Mouse (Mus musculus) spleen, adult 2 months (tissue): ENCODE measurements around the gene Tcf7. TPM values are rescaled to one million over a fixed set of nuclear protein-coding genes. Genes with fewer than 3 reads are reported as not detected.

Experiments used
- DNase-seq, 2 experiments: peaks; one replicate each; pipeline versions ENCODE4 v3.0.0 to v3.0.0-alpha.2; 2012 to 2021; ENCODE audit warnings: low spot score in 2 of 2, low read depth in 1 of 2
- H3K27ac ChIP-seq: fragments of 200-500 bp; 2 replicates; pipeline ENCODE4 v1.5.1; 2012; ENCODE audit warnings: low read length, inconsistent platforms; ENCODE audit not compliant: insufficient read depth
- H3K27me3 ChIP-seq: fragments of 200-500 bp; 2 replicates; pipeline ENCODE4 v1.6.1; 2012; ENCODE audit warnings: mild to moderate bottlenecking, moderate library complexity, low read length, inconsistent platforms; ENCODE audit not compliant: control insufficient read depth, insufficient read depth
- H3K36me3 ChIP-seq: fragments of 200-500 bp; 2 replicates; pipeline ENCODE4 v1.6.1; 2012; ENCODE audit warnings: mild to moderate bottlenecking, low read length, inconsistent platforms; ENCODE audit not compliant: control insufficient read depth, insufficient read depth
- H3K4me1 ChIP-seq: fragments of 200-500 bp; 2 replicates; pipeline ENCODE4 v1.6.1; 2011; ENCODE audit warnings: inconsistent platforms; ENCODE audit not compliant: control insufficient read depth, insufficient read depth, insufficient read length
- H3K4me3 ChIP-seq: fragments of 200-500 bp; 2 replicates; pipeline ENCODE4 v1.5.1; 2011; ENCODE audit warnings: mild to moderate bottlenecking, inconsistent platforms; ENCODE audit not compliant: insufficient read depth, insufficient read length; ENCODE audit errors: extremely low read depth
- CTCF ChIP-seq: fragments of 200-500 bp; IDR thresholded peaks from 2 replicates; pipeline ENCODE4 v1.5.1; 2011; ENCODE audit warnings: mild to moderate bottlenecking, inconsistent platforms; ENCODE audit not compliant: insufficient read depth, insufficient read length, insufficient replicate concordance; ENCODE audit errors: extremely low read depth
- POLR2A ChIP-seq: fragments of 200-500 bp; IDR thresholded peaks from 2 replicates; pipeline ENCODE4 v1.6.1; 2011; ENCODE audit warnings: low read depth, low read length, inconsistent platforms
- WGBS: fragments of 180-500 bp; shearing (Covaris S2); methylation state at CpG from one replicate; pipeline ENCODE4 v1.1.7; 2018; 5-methylcytosine and 5-hydroxymethylcytosine counted together
- polyA plus RNA-seq: library from polyadenylated mRNA; depleted of rRNA; stranded (reverse); fragments of >200 nt; gene quantifications from 2 replicates; pipeline ENCODE4 v1.2.3, GENCODE M21; 2012

The Tcf7 gene
- polyA plus RNA-seq, 1 experiment: 139 TPM

GRCm38 (mm10) chr11:52286301-52286957 lies 3.6 kb upstream of the Tcf7 start:
- peaks cover 11% of the 10 kb centered on the region; the same call in 1 of the 2 replicates for H3K4me1 ChIP-seq
- H3K27me3 ChIP-seq: peaks cover 10% of the 10 kb centered on the region
- TF ChIP-seq POLR2A: no peak
- TF ChIP-seq CTCF: no peak
- WGBS: 72% methylated on average over 16 of the region's 16 CpGs
- no peaks in the 10 kb centered on the region for H3K36me3 ChIP-seq
- H3K27ac ChIP-seq: no peak overlapping the region
- H3K4me3 ChIP-seq: no peak overlapping the region
- no peak for DNase-seq

GRCm38 (mm10) chr11:52283596-52284571 lies 1.1 kb upstream of the Tcf7 start:
- H3K36me3 ChIP-seq: no peaks in the 10 kb centered on the region; the same call in 1 of the 2 replicates
- H3K4me3 ChIP-seq: peak overlapping the region; percentile 40
- no peak for DNase-seq
- WGBS: 15% methylated on average over 44 of the region's 44 CpGs
- peaks cover 10% of the 10 kb centered on the region for H3K27me3 ChIP-seq
- TF ChIP-seq POLR2A: no peak
- no peak for TF ChIP-seq CTCF
- H3K27ac ChIP-seq: peak overlapping the region; percentile 58
- H3K4me1 ChIP-seq: peaks cover 11% of the 10 kb centered on the region; the same call in 1 of the 2 replicates

DNA sequence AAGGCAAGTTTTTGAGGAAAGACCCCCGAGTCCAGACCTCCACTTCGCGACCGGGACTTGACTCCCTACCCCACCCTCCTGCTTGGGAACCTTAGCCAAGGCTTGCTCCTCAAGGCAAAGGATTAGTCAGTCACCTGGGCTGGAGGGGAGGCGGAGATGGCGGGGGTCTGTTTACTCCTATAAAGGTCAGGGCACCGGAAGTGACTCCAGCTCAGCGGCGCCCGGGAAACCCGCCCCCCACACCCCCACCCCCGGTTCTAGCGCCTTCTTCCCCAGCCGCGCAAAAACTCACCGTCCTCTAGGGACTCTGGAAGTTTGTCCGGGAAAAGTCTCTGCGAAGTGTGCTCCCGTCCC lies 417 bp downstream of the Tcf7 start:
- WGBS: 6% methylated on average over 19 of the region's 19 CpGs
- Histone ChIP-seq H3K4me1 (peaks cover 11% of the 10 kb centered on the region; the same call in 1 of the 2 replicates), H3K4me3 (peak overlapping the region; percentile 73), H3K27ac (peak overlapping the region; percentile 92), H3K36me3 (no peaks in the 10 kb centered on the region; the same call in 1 of the 2 replicates), H3K27me3 (peaks cover 10% of the 10 kb centered on the region)
- TF ChIP-seq CTCF: no peak
- TF ChIP-seq POLR2A: no peak
- DNase-seq: no peak

DNA sequence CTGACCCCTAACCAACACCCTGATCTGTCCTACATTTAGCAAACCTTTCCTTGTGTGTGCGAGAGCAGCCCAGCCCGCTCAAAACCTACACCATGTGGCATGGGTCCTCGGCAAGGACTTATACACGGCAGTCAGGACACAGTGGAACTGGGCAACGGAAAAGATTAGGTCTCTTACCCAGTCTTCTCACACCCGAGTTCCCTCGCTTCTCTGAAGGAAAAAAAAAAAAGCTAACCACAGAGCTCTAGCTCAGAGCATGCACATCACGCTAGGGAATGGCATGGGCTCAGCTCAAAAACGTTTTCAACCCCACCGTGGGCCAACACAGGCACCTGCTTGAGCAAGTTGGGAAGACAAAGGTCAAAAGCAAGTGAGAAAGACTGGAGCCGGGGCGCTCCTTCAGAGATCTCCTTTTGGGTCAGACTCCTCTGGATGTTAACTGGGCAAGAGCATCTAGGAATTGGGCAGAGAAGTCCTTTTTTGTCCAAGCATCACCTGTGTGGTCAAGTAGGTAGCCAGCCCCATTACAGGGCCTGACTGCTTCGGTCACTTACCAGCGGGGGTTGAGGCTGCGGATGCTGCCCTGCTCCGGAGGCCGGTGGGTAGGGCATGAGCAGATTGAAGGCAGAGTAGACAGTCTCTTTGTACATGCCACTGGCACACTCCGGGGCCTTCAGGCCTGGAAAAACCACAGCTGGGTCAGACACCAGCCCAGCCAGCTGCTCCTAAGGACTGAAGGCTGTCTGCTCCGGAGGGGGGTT lies 1.1 kb downstream of the Tcf7 start:
- WGBS: 47% methylated on average over 19 of the region's 19 CpGs
- Histone ChIP-seq H3K27me3 (peaks cover 10% of the 10 kb centered on the region), H3K4me1 (peaks cover 11% of the 10 kb centered on the region; the same call in 1 of the 2 replicates), H3K27ac (peak overlapping the region; percentile 92), H3K36me3 (no peaks in the 10 kb centered on the region; the same call in 1 of the 2 replicates), H3K4me3 (peak overlapping the region; percentile 73)
- no peak for DNase-seq
- TF ChIP-seq POLR2A (no peak), CTCF (no peak)

DNA sequence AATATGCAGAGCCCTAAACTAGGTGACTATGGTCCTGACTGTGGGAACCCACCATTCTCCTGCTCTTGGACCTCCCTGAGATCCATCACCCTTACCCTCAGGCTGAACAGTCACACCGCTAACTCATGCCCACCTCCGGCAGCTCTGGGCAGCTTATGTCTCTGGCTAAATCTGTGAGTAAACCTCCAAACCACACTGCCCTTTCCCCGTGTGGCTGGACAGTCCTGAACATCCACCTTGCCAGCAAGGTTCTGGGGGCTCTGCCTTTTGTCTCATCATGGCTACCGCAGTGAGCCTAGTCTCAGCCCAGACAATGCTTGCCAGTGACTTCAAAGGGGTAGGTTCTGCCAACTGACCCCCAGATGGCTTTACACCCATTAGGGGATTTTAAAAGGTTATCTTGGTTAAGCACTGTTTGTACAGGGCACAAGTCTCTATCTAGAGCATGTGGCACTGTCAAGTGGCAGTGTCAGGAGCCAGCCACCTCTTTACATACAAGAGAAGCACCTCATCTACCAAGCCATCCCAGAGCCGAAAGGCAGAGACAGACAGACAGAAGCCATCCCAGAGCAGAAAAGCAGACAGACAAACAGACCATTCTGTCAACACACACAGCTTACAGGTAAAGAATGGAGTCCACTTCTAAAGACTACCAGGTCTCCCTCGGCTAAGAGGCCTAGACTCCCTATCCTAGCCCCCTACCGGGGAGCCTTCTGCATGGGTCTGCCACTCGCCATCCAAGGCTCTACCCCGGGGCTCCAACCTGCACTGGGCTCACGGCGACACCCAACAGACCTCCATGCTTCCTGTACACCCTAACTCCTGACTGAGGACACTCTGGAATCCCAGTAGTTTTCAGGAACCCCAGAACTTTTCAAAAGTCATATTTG lies 2.0 kb downstream of the Tcf7 start:
- TF ChIP-seq POLR2A (no peak), CTCF (no peak)
- DNase-seq: no peak

More for the DNA sequence above, 2.0 kb downstream of the Tcf7 start:
- Histone ChIP-seq H3K27ac (peak overlapping the region; percentile 92), H3K4me1 (peaks cover 11% of the 10 kb centered on the region; the same call in 1 of the 2 replicates), H3K36me3 (no peaks in the 10 kb centered on the region; the same call in 1 of the 2 replicates), H3K27me3 (peaks cover 10% of the 10 kb centered on the region), H3K4me3 (peak overlapping the region; percentile 73)
- 82% methylated on average over 11 of the region's 11 CpGs for WGBS
